Mouse (Mus musculus) heart, adult 8-10 months (tissue): ENCODE data around the gene Stk17b. TPM values are rescaled to one million over a fixed set of nuclear protein-coding genes. Genes with fewer than 3 reads are reported as not detected.
"Not testable (repeated sequence)": the region's sequence is repeated elsewhere in the genome, so short reads cannot be mapped to it uniquely, and the experiment has no call there.

Source experiments
- DNase-seq: peaks from one replicate; pipeline ENCODE4 v3.0.0; 2022; ENCODE audit warnings: low spot score
- total RNA-seq, 4 experiments: library from RNA; stranded (reverse); gene quantifications; 2 replicates each; pipeline ENCODE4 v1.2.4; 2022

Stk17b gene
- total RNA-seq, 4 experiments from 2014 or later, result 8.2 to 11.2 (median 9.7) TPM

GRCm38 (mm10) chr1:53726883-53727282, 58.1 kb downstream of the Stk17b start:
- DNase-seq, result no peak

- DNase-seq, result no peak
These were observed 63.7 kb downstream of the Stk17b start for GRCm38 (mm10) chr1:53721353-53721752.

GRCm38 (mm10) chr1:53720601-53721351, 64.2 kb downstream of the Stk17b start:
- DNase-seq, result no peak

- DNase-seq, result no peak
These were observed 69.0 kb downstream of the Stk17b start for GRCm38 (mm10) chr1:53715966-53716515.

GRCm38 (mm10) chr1:53715446-53715845, 69.6 kb downstream of the Stk17b start:
- peak; percentile 84 for DNase-seq

- DNase-seq, result not testable (repeated sequence)
These were observed 71.6 kb downstream of the Stk17b start for GRCm38 (mm10) chr1:53713383-53713782.

- DNase-seq, result no peak
These were observed 74.0 kb downstream of the Stk17b start for GRCm38 (mm10) chr1:53711069-53711468.

- DNase-seq, result not testable (repeated sequence)
These were observed 75.4 kb downstream of the Stk17b start for GRCm38 (mm10) chr1:53709602-53710001.

- no peak for DNase-seq
These were observed 78.3 kb downstream of the Stk17b start, which contains the start of gene Dnah7a for GRCm38 (mm10) chr1:53706431-53707361. TSS of gene Dnah7a (minus strand) at chr1:53706784.

Other genes starting within 250 kb of the Stk17b start
- gene Dnah7a, start 78.4 kb downstream of the Stk17b start, total RNA-seq, result under 1 TPM in 2 of 4 experiments, not detected in 2; 0.03 to 0.17 TPM